Mouse (Mus musculus) limb, embryonic 11.5 days (tissue): ENCODE data around the gene Itga9. TPM values are rescaled to one million over a fixed set of nuclear protein-coding genes. Genes with fewer than 3 reads are reported as not detected.

Experiments
- ATAC-seq: fragments of 200-750 bp; cut with Nextera tagmentation; 2 replicates; pipeline ENCODE4 v1.8.0; 2017; ENCODE audit warnings: low read depth; ENCODE audit not compliant: insufficient number of reproducible peaks, low FRiP score, low TSS enrichment
- DNase-seq: peaks from one replicate; pipeline ENCODE4 v3.0.0-alpha.2; 2015; ENCODE audit warnings: low spot score
- H3K27ac ChIP-seq: fragments of 300-500 bp; sonication (generic); replicated peaks from 2 replicates; pipeline ENCODE4 v1.5.1; 2014; ENCODE audit warnings: low read depth, mild to moderate bottlenecking, low read length
- H3K27me3 ChIP-seq: fragments of 300-500 bp; sonication (generic); 2 replicates; pipeline ENCODE4 v1.6.1; 2014; ENCODE audit warnings: mild to moderate bottlenecking, low read length, mixed read lengths; ENCODE audit not compliant: control insufficient read depth, insufficient read depth
- H3K36me3 ChIP-seq: fragments of 300-500 bp; sonication (generic); 2 replicates; pipeline ENCODE4 v1.6.1; 2014; ENCODE audit warnings: mild to moderate bottlenecking, low read length, moderate library complexity, mixed read lengths; ENCODE audit not compliant: control insufficient read depth, insufficient read depth
- H3K4me1 ChIP-seq: fragments of 300-500 bp; sonication (generic); 2 replicates; pipeline ENCODE4 v1.6.1; 2014; ENCODE audit warnings: low read length, mixed read lengths; ENCODE audit not compliant: control insufficient read depth, insufficient read depth
- H3K4me2 ChIP-seq: fragments of 300-500 bp; sonication (generic); 2 replicates; pipeline ENCODE4 v1.6.1; 2014; ENCODE audit warnings: low read depth, mild to moderate bottlenecking, moderate library complexity; ENCODE audit not compliant: severe bottlenecking
- H3K4me3 ChIP-seq: fragments of 300-500 bp; sonication (generic); 2 replicates; pipeline ENCODE4 v1.5.1; 2014; ENCODE audit warnings: low read depth, low read length
- H3K9ac ChIP-seq: fragments of 300-500 bp; sonication (generic); 2 replicates; pipeline ENCODE4 v1.6.1; 2014; ENCODE audit warnings: mild to moderate bottlenecking, low read length
- H3K9me3 ChIP-seq: fragments of 300-500 bp; sonication (generic); 2 replicates; pipeline ENCODE4 v1.6.1; 2016; ENCODE audit warnings: low read length; ENCODE audit not compliant: control insufficient read depth
- WGBS: fragments of 180-500 bp; shearing (Covaris S2); extraction: QIAGEN DNeasy Blood & Tissue Kit; methylation state at CpG from one replicate; pipeline ENCODE4 v1.1.7; 2014; 5-methylcytosine and 5-hydroxymethylcytosine counted together
- polyA plus RNA-seq: library from polyadenylated mRNA; unstranded; fragments of >200 nt; fragmentation: Nextera tagmentation; extraction: Ambion mirVana; gene quantifications from 2 replicates; pipeline ENCODE4 v1.2.1, GENCODE M21; 2014

Itga9 gene
- polyA plus RNA-seq, 1 experiment from 2014 or later, result 7.7 TPM

- Histone ChIP-seq H3K27me3 (no peaks in the 10 kb centered on the region), H3K4me1 (peaks cover 13% of the 10 kb centered on the region), H3K27ac (no peak overlapping the region), H3K4me2 (no peak overlapping the region), H3K36me3 (no peaks in the 10 kb centered on the region), H3K4me3 (no peak overlapping the region), H3K9ac (no peak overlapping the region), H3K9me3 (no peaks in the 10 kb centered on the region)
- DNase-seq, result no peak
- no peak for ATAC-seq
- 87% methylated on average over 11 of the region's 11 CpGs for WGBS
Measured at GRCm38 (mm10) chr9:118878596-118878995, 272.1 kb downstream of the Itga9 start.

- H3K4me3 ChIP-seq, result no peak overlapping the region
- no peak for DNase-seq
- WGBS, result 78% methylated on average over 7 of the region's 7 CpGs
Measured at GRCm38 (mm10) chr9:118881281-118881945, 274.9 kb downstream of the Itga9 start.

GRCm38 (mm10) chr9:118881946-118882284 is 275.4 kb downstream of the Itga9 start:
- H3K36me3 ChIP-seq, result no peaks in the 10 kb centered on the region
- no peaks in the 10 kb centered on the region for H3K4me1 ChIP-seq
- H3K27me3 ChIP-seq, result no peaks in the 10 kb centered on the region
- ATAC-seq (no peak), DNase-seq (no peak)
- 93% methylated on average over 6 of the region's 6 CpGs for WGBS
- H3K4me2 ChIP-seq, result no peak overlapping the region
- H3K4me3 ChIP-seq, result no peak overlapping the region
- H3K27ac ChIP-seq, result no peak overlapping the region
- no peaks in the 10 kb centered on the region for H3K9me3 ChIP-seq
- H3K9ac ChIP-seq, result no peak overlapping the region

More at GRCm38 (mm10) chr9:118881281-118881945, 274.9 kb downstream of the Itga9 start:
- no peak for ATAC-seq
- Histone ChIP-seq H3K9me3 (no peaks in the 10 kb centered on the region), H3K36me3 (no peaks in the 10 kb centered on the region), H3K4me2 (no peak overlapping the region), H3K27me3 (no peaks in the 10 kb centered on the region), H3K27ac (no peak overlapping the region), H3K4me1 (no peaks in the 10 kb centered on the region), H3K9ac (no peak overlapping the region)

- H3K4me2 ChIP-seq, result no peak overlapping the region
- no peak overlapping the region for H3K4me3 ChIP-seq
- DNase-seq, result no peak
- H3K27me3 ChIP-seq, result no peaks in the 10 kb centered on the region
- H3K36me3 ChIP-seq, result no peaks in the 10 kb centered on the region
- WGBS, result 92% methylated on average over 7 of the region's 7 CpGs
- no peaks in the 10 kb centered on the region for H3K9me3 ChIP-seq
- no peak for ATAC-seq
- H3K4me1 ChIP-seq, result no peaks in the 10 kb centered on the region
- no peak overlapping the region for H3K27ac ChIP-seq
- H3K9ac ChIP-seq, result no peak overlapping the region
Measured at GRCm38 (mm10) chr9:118883150-118883549, 276.7 kb downstream of the Itga9 start.

- WGBS, result 82% methylated on average over 6 of the region's 6 CpGs
- no peak for DNase-seq
- Histone ChIP-seq H3K4me3 (no peak overlapping the region), H3K4me1 (peaks cover 8% of the 10 kb centered on the region), H3K9ac (no peak overlapping the region), H3K9me3 (no peaks in the 10 kb centered on the region), H3K27me3 (no peaks in the 10 kb centered on the region), H3K36me3 (no peaks in the 10 kb centered on the region), H3K27ac (no peak overlapping the region), H3K4me2 (no peak overlapping the region)
- no peak for ATAC-seq
Measured at GRCm38 (mm10) chr9:118885785-118886184, 279.3 kb downstream of the Itga9 start.

GRCm38 (mm10) chr9:118887201-118887600 is 280.7 kb downstream of the Itga9 start:
- DNase-seq, result no peak
- Histone ChIP-seq H3K4me3 (no peak overlapping the region), H3K4me2 (no peak overlapping the region), H3K27ac (no peak overlapping the region), H3K4me1 (peaks cover 19% of the 10 kb centered on the region), H3K27me3 (no peaks in the 10 kb centered on the region), H3K36me3 (no peaks in the 10 kb centered on the region), H3K9me3 (no peaks in the 10 kb centered on the region), H3K9ac (no peak overlapping the region)
- no peak for ATAC-seq
- 90% methylated on average over 7 of the region's 7 CpGs for WGBS

- no peak for ATAC-seq
- Histone ChIP-seq H3K27ac (no peak overlapping the region), H3K9ac (no peak overlapping the region), H3K4me2 (no peak overlapping the region), H3K4me1 (peaks cover 19% of the 10 kb centered on the region), H3K27me3 (no peaks in the 10 kb centered on the region), H3K9me3 (no peaks in the 10 kb centered on the region), H3K36me3 (no peaks in the 10 kb centered on the region), H3K4me3 (no peak overlapping the region)
- no peak for DNase-seq
- 93% methylated on average over 8 of the region's 8 CpGs for WGBS
Measured at GRCm38 (mm10) chr9:118887734-118888133, 281.2 kb downstream of the Itga9 start.

GRCm38 (mm10) chr9:118890149-118890548 is 283.7 kb downstream of the Itga9 start:
- no peak for ATAC-seq
- Histone ChIP-seq H3K27ac (0 out of 2 replicates have a peak overlapping the region, but pooled peaks have one; percentile 3), H3K36me3 (no peaks in the 10 kb centered on the region), H3K4me3 (no peak overlapping the region), H3K9ac (0 out of 2 replicates have a peak overlapping the region, but pooled peaks have one; percentile 13), H3K27me3 (no peaks in the 10 kb centered on the region), H3K4me1 (peaks cover 19% of the 10 kb centered on the region), H3K9me3 (no peaks in the 10 kb centered on the region; the same call in 1 of the 2 replicates), H3K4me2 (no peak overlapping the region)
- 90% methylated on average over 4 of the region's 4 CpGs for WGBS
- DNase-seq, result no peak

- H3K9me3 ChIP-seq, result no peaks in the 10 kb centered on the region; the same call in 1 of the 2 replicates
- H3K4me1 ChIP-seq, result peaks cover 19% of the 10 kb centered on the region
- no peak overlapping the region for H3K4me3 ChIP-seq
- DNase-seq (no peak), ATAC-seq (no peak)
- H3K36me3 ChIP-seq, result no peaks in the 10 kb centered on the region
- H3K27ac ChIP-seq, result no peak overlapping the region
- H3K27me3 ChIP-seq, result no peaks in the 10 kb centered on the region
- H3K9ac ChIP-seq, result no peak overlapping the region
- H3K4me2 ChIP-seq, result no peak overlapping the region
- 17% methylated on average over 2 of the region's 2 CpGs for WGBS
Measured at GRCm38 (mm10) chr9:118890645-118891044, 284.2 kb downstream of the Itga9 start.
